In the genomic region with DNA sequence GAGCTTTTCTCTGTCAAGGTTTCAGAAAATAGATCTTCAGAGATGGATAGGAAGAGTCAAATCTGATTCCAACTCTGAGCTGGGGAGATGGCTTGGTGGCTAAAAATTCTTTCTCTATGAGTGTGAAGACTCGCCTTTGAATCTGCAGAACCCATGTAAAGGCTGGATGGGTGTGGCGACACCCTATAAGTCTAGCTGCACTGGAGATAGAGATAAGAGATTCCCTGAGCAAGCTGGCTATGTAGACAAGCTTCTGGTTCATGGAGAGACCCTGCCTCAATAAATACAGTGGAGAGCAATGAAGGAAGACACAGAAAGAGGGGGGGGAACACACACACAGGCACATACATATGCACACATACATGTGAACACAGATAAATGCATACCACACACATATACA, we compare ENCODE assay signal across 20 mouse cellular contexts.
DNase-seq lines count a peak whose midpoint lies in the region; ATAC-seq and TF ChIP-seq lines count a peak whose summit lies in the region.
"Had no signal": no experiment of that assay in that cellular context is flagged by ENCODE, and none has a peak within 500 bp of the region (broad histone marks: within the 10 kb centered on the region; RNA-seq: fewer than 3 reads in every experiment).

No protein-coding gene starts in this region.

- H3K4me3 ChIP-seq in liver, embryonic 12.5 days: no peak overlapping the region
- no peak overlapping the region for H3K4me3 ChIP-seq in liver, embryonic 13.5 days (replicated peaks)
- no peak overlapping the region for H3K4me3 ChIP-seq in heart, adult 2 months
- H3K4me3 ChIP-seq: erythroblast, embryonic 14.5 days; forebrain, embryonic 10.5 days; heart, embryonic 15.5 days; hindbrain, embryonic 10.5 days; hindbrain, embryonic 15.5 days had no signal

- intact Hi-C loops in heart, postnatal 14 days (cut with DNase I): no loop called here
- intact Hi-C loops in heart, adult 2 months (cut with DNase I): no loop called here

- no peak overlapping the region for H3K27ac ChIP-seq in liver, embryonic 12.5 days
- H3K27ac ChIP-seq in liver, embryonic 13.5 days: no peak overlapping the region
- no peak overlapping the region for H3K27ac ChIP-seq in heart, adult 2 months
- H3K27ac ChIP-seq: forebrain, embryonic 10.5 days; heart, embryonic 15.5 days; hindbrain, embryonic 10.5 days had no signal

- no peak for TF ChIP-seq CTCF in heart, adult 2 months (IDR thresholded peaks at IDR 0.05)

- no peaks in the 10 kb centered on the region for H3K27me3 ChIP-seq in liver, embryonic 12.5 days (replicated peaks)
- no peaks in the 10 kb centered on the region for H3K27me3 ChIP-seq in liver, embryonic 13.5 days
- H3K27me3 ChIP-seq in heart, adult 2 months (ENCODE audit: control insufficient read depth, insufficient read depth, low read length): no peaks in the 10 kb centered on the region
- H3K27me3 ChIP-seq: heart, embryonic 15.5 days; hindbrain, embryonic 15.5 days had no signal

- ATAC-seq in liver, embryonic 12.5 days: peak; percentile 80
- ATAC-seq in liver, embryonic 13.5 days (ENCODE audit: low read depth): peak; percentile 85
- ATAC-seq: forebrain, embryonic 14.5 days had no signal

- H3K9me3 ChIP-seq in liver, embryonic 12.5 days (replicated peaks): no peaks in the 10 kb centered on the region
- H3K9me3 ChIP-seq in liver, embryonic 13.5 days (replicated peaks): no peaks in the 10 kb centered on the region
- H3K9me3 ChIP-seq: forebrain, embryonic 10.5 days; heart, embryonic 15.5 days; hindbrain, embryonic 10.5 days; hindbrain, embryonic 15.5 days had no signal

- 41% methylated on average over 2 of the region's 2 CpGs for WGBS in liver, embryonic 12.5 days (ENCODE audit: insufficient replicate concordance)
- 57% methylated on average over 2 of the region's 2 CpGs for WGBS in liver, embryonic 13.5 days (ENCODE audit: insufficient replicate concordance)
- 92% methylated on average over 2 of the region's 2 CpGs for WGBS in heart, adult 2 months

- H3K9ac ChIP-seq in liver, embryonic 12.5 days: no peak overlapping the region
- no peak overlapping the region for H3K9ac ChIP-seq in liver, embryonic 13.5 days
- no peak overlapping the region for H3K9ac ChIP-seq in heart, adult 2 months (ENCODE audit: low read depth, low read length)
- H3K9ac ChIP-seq: heart, embryonic 15.5 days; hindbrain, embryonic 15.5 days had no signal

- no peak for TF ChIP-seq POLR2A in heart, adult 2 months (IDR thresholded peaks at IDR 0.05; ENCODE audit: insufficient read depth, low read depth, low read length)

- H3K4me1 ChIP-seq in liver, embryonic 12.5 days: no peaks in the 10 kb centered on the region
- peaks cover 13% of the 10 kb centered on the region for H3K4me1 ChIP-seq in liver, embryonic 13.5 days (replicated peaks)
- no peaks in the 10 kb centered on the region; the same call in none of the 2 replicates for H3K4me1 ChIP-seq in heart, adult 2 months (ENCODE audit: control insufficient read depth, insufficient read depth, low read length)
- H3K4me1 ChIP-seq: forebrain, embryonic 10.5 days had no signal

- H3K79me2 ChIP-seq in heart, adult 2 months (replicated peaks; ENCODE audit: control insufficient read depth, insufficient read depth, low read length): no peaks in the 10 kb centered on the region

- no peak overlapping the region for H3K4me2 ChIP-seq in liver, embryonic 12.5 days
- H3K4me2 ChIP-seq in liver, embryonic 13.5 days: no peak overlapping the region
- H3K4me2 ChIP-seq: heart, embryonic 11.5 days; heart, embryonic 15.5 days; hindbrain, embryonic 15.5 days had no signal

- no peak for TF ChIP-seq EP300 in heart, adult 2 months (IDR thresholded peaks at IDR 0.05; ENCODE audit: insufficient read depth, low read depth, low read length)

- no peaks in the 10 kb centered on the region for H3K36me3 ChIP-seq in liver, embryonic 12.5 days
- no peaks in the 10 kb centered on the region for H3K36me3 ChIP-seq in liver, embryonic 13.5 days
- H3K36me3 ChIP-seq in heart, adult 2 months (ENCODE audit: control insufficient read depth, insufficient read depth, low read length): no peaks in the 10 kb centered on the region
- H3K36me3 ChIP-seq: forebrain, embryonic 10.5 days; heart, embryonic 15.5 days; hindbrain, embryonic 10.5 days; hindbrain, embryonic 15.5 days had no signal

- peak; percentile 42 for DNase-seq in heart, adult 11 months
- DNase-seq in heart, postnatal 14 days: no peak
- DNase-seq in liver: no peak
- no peak for DNase-seq in liver, embryonic 13.5 days
- no peak for DNase-seq in cerebellum, adult 9-11 months
- no peak for DNase-seq in heart, adult 2 months
- DNase-seq: adrenal gland, postnatal 10 days; cerebellum, adult 11 months; cerebellum, adult 8-10 months; cerebellum, postnatal 25 days; gastrocnemius, postnatal 36 days; heart, adult 18-20 months had no signal
